In genomic region chr10:88604943-88605342, GRCm38 (mm10) we compare ENCODE assay signal across 9 mouse cellular contexts. TPM values are rescaled to one million over a fixed set of nuclear protein-coding genes. Genes with fewer than 3 reads are reported as not detected.
A peak's percentile ranks its signal among the peaks of the same experiment; 100 is the strongest.
DNase-seq lines count a peak whose midpoint lies in the region; ATAC-seq lines count a peak whose summit lies in the region.
"Had no signal": no experiment of that assay in that cellular context is flagged by ENCODE, and none has a peak within 500 bp of the region (broad histone marks: within the 10 kb centered on the region; RNA-seq: fewer than 3 reads in every experiment).

Gene Mybpc1, minus strand, starts transcription at chr10:88605152.

- no peak within 1 kb of the TSS for H3K27ac ChIP-seq in embryonic facial prominence, embryonic 14.5 days (replicated peaks; ENCODE audit: low read depth, low read length)
- H3K27ac ChIP-seq in hindbrain, embryonic 16.5 days (ENCODE audit: low read depth, low read length), result no peak within 1 kb of the TSS
- no peak within 1 kb of the TSS for H3K27ac ChIP-seq in neural tube, embryonic 14.5 days (ENCODE audit: low read depth, low read length)
- H3K27ac ChIP-seq in forebrain, embryonic 14.5 days (ENCODE audit: low read depth, low read length), result no peak within 1 kb of the TSS
- H3K27ac ChIP-seq: liver, embryonic 13.5 days had no signal

- H3K9ac ChIP-seq in embryonic facial prominence, embryonic 14.5 days (ENCODE audit: low read depth, low read length), result no peak within 1 kb of the TSS
- 0 out of 2 replicates have a peak within 1 kb of the TSS, but pooled peaks have one; percentile 4 for H3K9ac ChIP-seq in hindbrain, embryonic 16.5 days (ENCODE audit: low read depth, low read length)
- no peak within 1 kb of the TSS for H3K9ac ChIP-seq in neural tube, embryonic 14.5 days (replicated peaks; ENCODE audit: low read depth, low read length)
- no peak within 1 kb of the TSS for H3K9ac ChIP-seq in forebrain, embryonic 14.5 days (ENCODE audit: low read length)
- H3K9ac ChIP-seq: liver, embryonic 13.5 days had no signal

- H3K4me1 ChIP-seq in embryonic facial prominence, embryonic 14.5 days (ENCODE audit: control insufficient read depth, insufficient read depth, low read length), result peaks cover 7% of the 10 kb centered on the region; the same call in 1 of the 2 replicates
- peaks cover 3% of the 10 kb centered on the region for H3K4me1 ChIP-seq in hindbrain, embryonic 16.5 days (ENCODE audit: control insufficient read depth, insufficient read depth, low read depth, low read length)
- H3K4me1 ChIP-seq in neural tube, embryonic 14.5 days (ENCODE audit: control insufficient read depth, insufficient read depth, low read length), result no peaks in the 10 kb centered on the region
- 0 out of 2 replicates have a peak, but pooled peaks cover 6% of the 10 kb centered on the region for H3K4me1 ChIP-seq in forebrain, embryonic 14.5 days (ENCODE audit: control insufficient read depth, insufficient read depth, low read length)
- H3K4me1 ChIP-seq: liver, embryonic 13.5 days had no signal

- WGBS in embryonic facial prominence, embryonic 14.5 days, result 29% methylated on average over 16 of the region's 16 CpGs
- WGBS in hindbrain, embryonic 16.5 days, result 25% methylated on average over 16 of the region's 16 CpGs
- 24% methylated on average over 16 of the region's 16 CpGs for WGBS in neural tube, embryonic 14.5 days
- WGBS in forebrain, embryonic 14.5 days, result 63% methylated on average over 16 of the region's 16 CpGs

- no peaks in the 10 kb centered on the region for H3K36me3 ChIP-seq in embryonic facial prominence, embryonic 14.5 days (ENCODE audit: control insufficient read depth, insufficient read depth, low read length)
- no peaks in the 10 kb centered on the region for H3K36me3 ChIP-seq in hindbrain, embryonic 16.5 days (ENCODE audit: control insufficient read depth, insufficient read depth, low read length)
- no peaks in the 10 kb centered on the region for H3K36me3 ChIP-seq in neural tube, embryonic 14.5 days (ENCODE audit: control insufficient read depth, insufficient read depth, low read length)
- H3K36me3 ChIP-seq in forebrain, embryonic 14.5 days (ENCODE audit: control insufficient read depth, insufficient read depth, low read length), result no peaks in the 10 kb centered on the region
- H3K36me3 ChIP-seq: liver, embryonic 13.5 days had no signal

- no peak within 1 kb of the TSS for H3K4me3 ChIP-seq in embryonic facial prominence, embryonic 14.5 days (ENCODE audit: low read depth, low read length)
- peak within 1 kb of the TSS; percentile 10; the same call in 1 of the 2 replicates for H3K4me3 ChIP-seq in hindbrain, embryonic 16.5 days (ENCODE audit: low read length)
- no peak within 1 kb of the TSS for H3K4me3 ChIP-seq in neural tube, embryonic 14.5 days (ENCODE audit: low read depth, low read length)
- no peak within 1 kb of the TSS for H3K4me3 ChIP-seq in forebrain, embryonic 14.5 days (ENCODE audit: low read depth, low read length)
- H3K4me3 ChIP-seq: liver, embryonic 13.5 days had no signal

- peak; percentile 12 to 14 for DNase-seq in kidney, postnatal 4 days
- no peak for DNase-seq in kidney, postnatal 36 days
- peak; percentile 78 for DNase-seq in embryonic facial prominence, embryonic 14.5 days (ENCODE audit: low spot score)
- no peak for DNase-seq in T-cell, adult 2 months (ENCODE audit: low spot score)
- no peak for DNase-seq in forebrain, embryonic 14.5 days (ENCODE audit: low spot score)
- DNase-seq: liver, embryonic 13.5 days; right cerebral cortex, postnatal 25 days had no signal

- peak; percentile 56 for ATAC-seq in embryonic facial prominence, embryonic 14.5 days (ENCODE audit: low read depth)
- ATAC-seq in hindbrain, embryonic 16.5 days, result peak; percentile 79
- peak; percentile 61; the same call in 1 of the 2 replicates for ATAC-seq in neural tube, embryonic 14.5 days (ENCODE audit: low read depth)
- no peak; the same call in 1 of the 2 replicates for ATAC-seq in forebrain, embryonic 14.5 days

- H3K4me2 ChIP-seq in embryonic facial prominence, embryonic 14.5 days (ENCODE audit: low read depth, low read length), result peak within 1 kb of the TSS; percentile 3; the same call in 1 of the 2 replicates
- peak within 1 kb of the TSS; percentile 38 for H3K4me2 ChIP-seq in hindbrain, embryonic 16.5 days (ENCODE audit: low read length)
- peak within 1 kb of the TSS; percentile 36; the same call in 1 of the 2 replicates for H3K4me2 ChIP-seq in neural tube, embryonic 14.5 days (ENCODE audit: low read depth, low read length)
- H3K4me2 ChIP-seq in forebrain, embryonic 14.5 days (ENCODE audit: low read length), result no peak within 1 kb of the TSS
- H3K4me2 ChIP-seq: liver, embryonic 13.5 days had no signal

- H3K27me3 ChIP-seq in embryonic facial prominence, embryonic 14.5 days (replicated peaks; ENCODE audit: control insufficient read depth, insufficient read depth, low read length), result no peaks in the 10 kb centered on the region
- no peaks in the 10 kb centered on the region for H3K27me3 ChIP-seq in hindbrain, embryonic 16.5 days (replicated peaks; ENCODE audit: control insufficient read depth, insufficient read depth, low read length)
- no peaks in the 10 kb centered on the region for H3K27me3 ChIP-seq in neural tube, embryonic 14.5 days (ENCODE audit: control insufficient read depth, insufficient read depth, low read length)
- no peaks in the 10 kb centered on the region for H3K27me3 ChIP-seq in forebrain, embryonic 14.5 days (replicated peaks; ENCODE audit: control insufficient read depth, insufficient read depth, low read length)
- H3K27me3 ChIP-seq: liver, embryonic 13.5 days had no signal

- no peaks in the 10 kb centered on the region for H3K9me3 ChIP-seq in embryonic facial prominence, embryonic 14.5 days (ENCODE audit: control insufficient read depth, low read length)
- H3K9me3 ChIP-seq in hindbrain, embryonic 16.5 days (ENCODE audit: control insufficient read depth, low read length), result no peaks in the 10 kb centered on the region
- no peaks in the 10 kb centered on the region for H3K9me3 ChIP-seq in neural tube, embryonic 14.5 days (ENCODE audit: control insufficient read depth, low read length)
- no peaks in the 10 kb centered on the region for H3K9me3 ChIP-seq in forebrain, embryonic 14.5 days (replicated peaks; ENCODE audit: control insufficient read depth, low read length)
- H3K9me3 ChIP-seq: liver, embryonic 13.5 days had no signal

RNA-seq across cellular contexts. Expression of gene Mybpc1, which starts in this region (rescaled TPM):
- polyA plus RNA-seq in embryonic facial prominence, embryonic 14.5 days (2014; fragmentation: Nextera tagmentation; extraction: Ambion mirVana), result 127 and 218 TPM in 2 replicates
- 3.4 and 14.1 TPM in 2 replicates for polyA plus RNA-seq in hindbrain, embryonic 16.5 days (2015; fragmentation: Nextera tagmentation; extraction: Ambion mirVana)
- 2.0 and 2.3 TPM in 2 replicates for polyA plus RNA-seq in neural tube, embryonic 14.5 days (2014; fragmentation: Nextera tagmentation; extraction: Ambion mirVana)
- 0.52 and 1.4 TPM in 2 replicates for polyA plus RNA-seq in forebrain, embryonic 14.5 days (2014; fragmentation: Nextera tagmentation; extraction: Ambion mirVana)

Comparison
In these comparisons a context has a peak if more than half of its experiments do, and no peak if none do; other contexts are left out.
1. DNase-seq: peak in kidney, postnatal 4 days (2 of 2) and embryonic facial prominence, embryonic 14.5 days (single experiment); none in kidney, postnatal 36 days (0 of 2), T-cell, adult 2 months (single experiment) and forebrain, embryonic 14.5 days (single experiment).